Mouse (Mus musculus) CH12.LX (cell line): ENCODE results near the gene Myl4. TPM values are rescaled to one million over a fixed set of nuclear protein-coding genes. Genes with fewer than 3 reads are reported as not detected.
"Not testable (repeated sequence)": the region's sequence is repeated elsewhere in the genome, so short reads cannot be mapped to it uniquely, and the experiment has no call there.

Source experiments
- DNase-seq: peaks from one replicate; pipeline ENCODE4 v3.0.0-alpha.2; 2013; ENCODE audit errors: extremely low read depth
- H3K27ac ChIP-seq: 2 replicates; pipeline ENCODE4 v1.5.1; 2012; ENCODE audit warnings: low read depth, mild to moderate bottlenecking, control low read depth, moderate library complexity; ENCODE audit not compliant: insufficient read depth
- H3K27me3 ChIP-seq: replicated peaks from 2 replicates; pipeline ENCODE3; 2012; ENCODE audit warnings: inconsistent platforms
- H3K36me3 ChIP-seq, 2 experiments: replicated peaks in 1 of 2; 2 replicates each; pipeline versions ENCODE3 to v1.6.1; 2012; ENCODE audit warnings: inconsistent platforms in 1 of 2, low read length in 1 of 2, mild to moderate bottlenecking in 1 of 2, mixed read lengths in 1 of 2, moderate library complexity in 1 of 2; ENCODE audit not compliant: control insufficient read depth in 1 of 2, insufficient read depth in 1 of 2
- H3K4me1 ChIP-seq, 2 experiments: 2 replicates each; pipeline ENCODE4 v1.6.1; 2012; ENCODE audit warnings: inconsistent platforms in 1 of 2, moderate library complexity in 1 of 2; ENCODE audit not compliant: insufficient read depth in 2 of 2, control insufficient read depth in 1 of 2
- H3K4me2 ChIP-seq: 2 replicates; pipeline ENCODE4 v1.6.1; 2012; ENCODE audit warnings: low read depth, mild to moderate bottlenecking, control low read depth; ENCODE audit not compliant: poor library complexity, insufficient read depth, severe bottlenecking
- H3K4me3 ChIP-seq, 3 experiments: fragments of 150-350 bp in 1 of 3; sonication (generic) in 1 of 3; replicated peaks in 1 of 3; 2 replicates each; pipeline versions ENCODE3 to v1.5.1; 2011 to 2012; ENCODE audit warnings: low read depth in 2 of 3, low read length in 2 of 3, mild to moderate bottlenecking in 2 of 3, moderate library complexity in 2 of 3, control low read depth in 1 of 3, improper control_type of control experiment in 1 of 3, inconsistent platforms in 1 of 3, mixed read lengths in 1 of 3; ENCODE audit not compliant: poor library complexity in 1 of 3
- H3K79me2 ChIP-seq: replicated peaks from 2 replicates; pipeline ENCODE4 v1.6.1; 2012; ENCODE audit warnings: mild to moderate bottlenecking, moderate library complexity; ENCODE audit not compliant: control insufficient read depth, poor library complexity, insufficient read depth, severe bottlenecking; ENCODE audit errors: extremely low read depth
- H3K9ac ChIP-seq: 2 replicates; pipeline ENCODE4 v1.6.1; 2012; ENCODE audit warnings: low read depth, mild to moderate bottlenecking, control low read depth, moderate library complexity; ENCODE audit not compliant: insufficient read depth
- H3K9me3 ChIP-seq: replicated peaks from 2 replicates; pipeline ENCODE3; 2012; ENCODE audit warnings: low read length, inconsistent platforms, mixed read lengths
- BHLHE40 ChIP-seq: IDR thresholded peaks from 2 replicates; pipeline ENCODE4 v1.6.1; 2011; ENCODE audit warnings: mild to moderate bottlenecking, low read depth, low read length, improper control_type of control experiment
- CHD1 ChIP-seq: IDR thresholded peaks from 2 replicates; pipeline ENCODE4 v1.6.1; 2012; ENCODE audit warnings: low read depth, low read length, improper control_type of control experiment, inconsistent platforms
- CTCF ChIP-seq, 2 experiments: IDR thresholded peaks in 1 of 2; conservative IDR thresholded peaks in 1 of 2; 2 replicates each; pipeline ENCODE4 v1.5.1; 2011 to 2012; ENCODE audit warnings: low read depth in 2 of 2, low read length in 2 of 2, improper control_type of control experiment in 1 of 2, inconsistent platforms in 1 of 2, mild to moderate bottlenecking in 1 of 2, moderate library complexity in 1 of 2
- ELF1 ChIP-seq: IDR thresholded peaks from 2 replicates; pipeline ENCODE4 v1.6.1; 2014; ENCODE audit warnings: low read depth, mild to moderate bottlenecking, inconsistent platforms, low read length, improper control_type of control experiment
- ETS1 ChIP-seq: conservative IDR thresholded peaks from 2 replicates; pipeline ENCODE4 v1.6.1; 2012; ENCODE audit warnings: low read depth, mild to moderate bottlenecking, inconsistent platforms, low read length, improper control_type of control experiment, moderate library complexity
- HCFC1 ChIP-seq: IDR thresholded peaks from 2 replicates; pipeline ENCODE4 v1.6.1; 2012; ENCODE audit warnings: low read depth, mild to moderate bottlenecking, inconsistent platforms, low read length, improper control_type of control experiment
- IRF4 ChIP-seq: IDR thresholded peaks from 2 replicates; pipeline ENCODE4 v1.6.1; 2014; ENCODE audit warnings: low read depth, mild to moderate bottlenecking, inconsistent platforms, low read length, improper control_type of control experiment
- JUN ChIP-seq: IDR thresholded peaks from 2 replicates; pipeline ENCODE4 v1.6.1; 2011; ENCODE audit warnings: low read depth, mild to moderate bottlenecking, low read length, improper control_type of control experiment, moderate library complexity; ENCODE audit not compliant: insufficient read depth
- JUND ChIP-seq: conservative IDR thresholded peaks from 2 replicates; pipeline ENCODE4 v1.6.1; 2011; ENCODE audit warnings: low read depth, low read length, improper control_type of control experiment
- MAFK ChIP-seq: IDR thresholded peaks from 2 replicates; pipeline ENCODE4 v1.6.1; 2011; ENCODE audit warnings: low read length, improper control_type of control experiment; ENCODE audit not compliant: insufficient replicate concordance
- MAX ChIP-seq: IDR thresholded peaks from 2 replicates; pipeline ENCODE4 v1.6.1; 2011; ENCODE audit warnings: low read length, improper control_type of control experiment
- MAZ ChIP-seq: IDR thresholded peaks from 2 replicates; pipeline ENCODE4 v1.6.1; 2012; ENCODE audit warnings: low read depth, mild to moderate bottlenecking, inconsistent platforms, low read length, improper control_type of control experiment, moderate library complexity
- MEF2A ChIP-seq: IDR thresholded peaks from 2 replicates; pipeline ENCODE4 v1.6.1; 2014; ENCODE audit warnings: low read depth, mild to moderate bottlenecking, inconsistent platforms, low read length, improper control_type of control experiment, borderline replicate concordance
- MYC ChIP-seq: IDR thresholded peaks from 2 replicates; pipeline ENCODE4 v1.6.1; 2011; ENCODE audit warnings: low read depth, mild to moderate bottlenecking, improper control_type of control experiment, low read length
- NELFE ChIP-seq: IDR thresholded peaks from 2 replicates; pipeline ENCODE4 v1.6.1; 2011; ENCODE audit warnings: low read depth, low read length, improper control_type of control experiment
- POLR2A ChIP-seq: IDR thresholded peaks from 2 replicates; pipeline ENCODE4 v1.6.1; 2011; ENCODE audit warnings: low read depth, mild to moderate bottlenecking, improper control_type of control experiment, low read length
- POLR2AphosphoS2 ChIP-seq: IDR thresholded peaks from 2 replicates; pipeline ENCODE4 v1.6.1; 2011; ENCODE audit warnings: low read depth, low read length, improper control_type of control experiment
- SIN3A ChIP-seq: IDR thresholded peaks from 2 replicates; pipeline ENCODE4 v1.6.1; 2012; ENCODE audit warnings: low read length, improper control_type of control experiment, inconsistent platforms
- SMC3 ChIP-seq: IDR thresholded peaks from 2 replicates; pipeline ENCODE4 v1.6.1; 2011; ENCODE audit warnings: low read depth, low read length, improper control_type of control experiment
- TBP ChIP-seq: conservative IDR thresholded peaks from 2 replicates; pipeline ENCODE4 v1.6.1; 2011; ENCODE audit warnings: low read depth, low read length, improper control_type of control experiment
- TCF12 ChIP-seq: IDR thresholded peaks from 2 replicates; pipeline ENCODE4 v1.6.1; 2014; ENCODE audit warnings: low read depth, mild to moderate bottlenecking, inconsistent platforms, low read length, improper control_type of control experiment
- USF1 ChIP-seq: IDR thresholded peaks from 2 replicates; pipeline ENCODE4 v1.6.1; 2014; ENCODE audit warnings: low read depth, mild to moderate bottlenecking, inconsistent platforms, low read length, improper control_type of control experiment
- ZMIZ1 ChIP-seq: IDR thresholded peaks from 2 replicates; pipeline ENCODE4 v1.6.1; 2012; ENCODE audit warnings: low read depth, mild to moderate bottlenecking, inconsistent platforms, low read length, improper control_type of control experiment
- ZNF384 ChIP-seq: IDR thresholded peaks from 2 replicates; pipeline ENCODE4 v1.6.1; 2012; ENCODE audit warnings: low read depth, low read length, improper control_type of control experiment, inconsistent platforms
- dilution Hi-C: fragments of 300-500 bp; cut with MboI; formaldehyde crosslinking; loops from 2 replicates; pipeline ENCODE4 v1.14.3; 2020; ENCODE audit warnings: low sequenced_read_pairs; ENCODE audit not compliant: extremely low pct_unique_long_range_greater_than_20kb, extremely low pct_ligation_motif_present
- in situ Hi-C: fragments of 300-500 bp; cut with MboI; formaldehyde crosslinking; loops from 3 replicates; pipeline ENCODE4 v1.14.3; 2019; ENCODE audit warnings: low sequenced_read_pairs, low pct_ligation_motif_present, low pct_unique_long_range_greater_than_20kb, mixed read lengths
- polyA plus RNA-seq: library from polyadenylated mRNA; unstranded; fragments of >175 nt; gene quantifications from 2 replicates; pipeline ENCODE4 v1.2.1, GENCODE M21; 2012; ENCODE audit warnings: low read depth; ENCODE audit not compliant: insufficient read length
- total RNA-seq, 2 experiments: library from RNA; depleted of rRNA; stranded (reverse); fragments of 300-350 nt in 1 of 2; fragments of >200 nt in 1 of 2; gene quantifications; 2 replicates each; pipeline ENCODE4 v1.2.3; 2012 to 2014

Myl4 gene
- total and polyA plus RNA-seq, 3 experiments, result 39.4 to 83.0 (median 55.9) TPM

DNA sequence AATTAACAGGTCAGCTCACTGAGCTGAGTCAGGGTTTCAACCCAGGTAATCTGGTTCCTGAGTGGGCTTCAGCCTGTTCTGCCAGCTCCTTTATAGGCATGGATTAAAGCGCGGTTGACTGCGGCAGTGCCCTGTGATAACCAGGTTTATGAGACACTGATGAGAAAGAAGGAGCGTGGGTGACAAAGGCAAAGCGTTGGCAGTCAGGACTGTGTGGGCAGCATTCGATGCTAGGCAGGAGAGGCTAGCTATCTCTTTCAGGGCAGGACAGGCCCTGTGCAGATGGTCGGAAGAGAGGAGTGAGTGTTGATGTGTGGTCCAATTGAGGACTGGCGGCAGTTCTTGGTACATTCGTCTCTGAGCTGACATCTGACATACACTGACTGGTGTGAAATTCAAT, 17.3 kb downstream of the Myl4 start:
- Histone ChIP-seq H3K27ac (no peak overlapping the region), H3K79me2 (no peaks in the 10 kb centered on the region), H3K4me1 (peaks cover 0 to 2% of the 10 kb centered on the region in 2 experiments; a peak in 1 of 4 replicates), H3K27me3 (no peaks in the 10 kb centered on the region)
- dilution Hi-C loops, result no loop called here
- no peak for DNase-seq
- TF ChIP-seq ELF1, result no peak
- TF ChIP-seq HCFC1, result no peak
- TF ChIP-seq TCF12, result no peak
- TF ChIP-seq MYC, result no peak
- TF ChIP-seq NELFE, result no peak
- TF ChIP-seq CTCF (conservative IDR thresholded peaks at IDR 0.05 in 1 of 2, IDR thresholded peaks at IDR 0.05 in 1 of 2; ENCODE audit: low read depth in 2 of 2, low read length in 2 of 2), result no peak
- no peak for TF ChIP-seq USF1
- no peak for TF ChIP-seq POLR2AphosphoS2
- TF ChIP-seq MEF2A, result no peak
- TF ChIP-seq MAFK, result no peak
- TF ChIP-seq MAZ, result no peak
- no peak for TF ChIP-seq SMC3
- no peak for TF ChIP-seq MAX
- no peak for TF ChIP-seq ZNF384
- no peak for TF ChIP-seq IRF4
- TF ChIP-seq ZMIZ1, result no peak
- no peak for TF ChIP-seq BHLHE40
- no peak for TF ChIP-seq TBP
- no peak for TF ChIP-seq JUND
- TF ChIP-seq, all 38 proteins: peak for 0
- no peak overlapping the region for H3K4me3 ChIP-seq
- no peaks in the 10 kb centered on the region for H3K36me3 ChIP-seq
- H3K4me2 ChIP-seq, result no peak overlapping the region
- H3K9ac ChIP-seq, result no peak overlapping the region
- in situ Hi-C loops, result no loop called here
- peaks cover 6% of the 10 kb centered on the region for H3K9me3 ChIP-seq

DNA sequence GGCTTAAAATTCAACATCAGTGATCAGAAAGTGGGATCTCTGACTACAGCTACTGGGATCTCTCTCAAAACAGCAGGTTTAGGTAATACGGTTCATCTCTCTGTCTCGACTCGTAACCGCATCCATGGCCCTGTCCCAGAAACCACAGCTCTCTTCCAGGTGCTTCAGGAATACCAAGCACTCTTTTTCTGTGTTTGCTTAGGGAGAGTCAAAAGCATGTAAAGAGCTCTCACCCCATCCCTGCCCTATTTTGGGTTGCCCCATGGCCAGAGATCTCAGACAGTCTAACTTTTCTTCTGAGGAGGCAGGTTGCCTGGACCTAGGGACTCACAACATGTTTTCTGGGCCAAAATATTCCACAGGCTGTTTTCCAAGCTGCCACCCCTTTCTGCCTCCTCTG, 17.9 kb downstream of the Myl4 start:
- H3K4me1 ChIP-seq, result peaks cover 0 to 2% of the 10 kb centered on the region in 2 experiments; a peak in 1 of 4 replicates
- H3K9me3 ChIP-seq, result peaks cover 6% of the 10 kb centered on the region
- TF ChIP-seq ETS1 (no peak), POLR2A (no peak), SMC3 (no peak), CHD1 (no peak), JUN (no peak), JUND (no peak), SIN3A (no peak)
- H3K27ac ChIP-seq, result no peak overlapping the region
- in situ Hi-C loops (no loop called here), dilution Hi-C loops (no loop called here)
- no peak overlapping the region for H3K4me3 ChIP-seq
- no peak for DNase-seq
- H3K27me3 ChIP-seq, result no peaks in the 10 kb centered on the region
- no peaks in the 10 kb centered on the region for H3K36me3 ChIP-seq
- no peaks in the 10 kb centered on the region for H3K79me2 ChIP-seq
- no peak overlapping the region for H3K4me2 ChIP-seq
- H3K9ac ChIP-seq, result no peak overlapping the region

DNA sequence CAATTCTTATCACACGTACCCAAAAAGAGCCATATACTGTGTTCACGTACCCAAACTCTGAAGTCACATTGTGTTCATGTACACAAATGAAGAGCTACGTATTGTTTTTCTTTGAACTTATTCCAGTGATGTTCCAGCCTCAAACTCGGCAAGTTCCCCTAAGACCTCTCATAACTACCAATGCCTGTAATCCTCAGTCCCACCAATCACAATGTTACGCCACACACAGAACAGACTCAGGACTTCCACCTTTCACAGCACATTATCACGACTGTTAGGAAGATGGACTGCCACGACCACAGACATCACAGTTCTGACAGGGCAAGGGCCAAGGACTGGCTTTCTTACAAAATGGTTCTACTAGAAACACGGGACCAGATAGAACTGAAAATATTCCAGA, 20.1 kb downstream of the Myl4 start:
- H3K36me3 ChIP-seq, H3K27ac ChIP-seq, H3K79me2 ChIP-seq, H3K4me3 ChIP-seq, H3K4me2 ChIP-seq, H3K4me1 ChIP-seq, in situ Hi-C loops, H3K27me3 ChIP-seq, DNase-seq, dilution Hi-C loops, H3K9me3 ChIP-seq, H3K9ac ChIP-seq: not testable (repeated sequence)

GRCm38 (mm10) chr11:104571373-104571772, 20.9 kb downstream of the Myl4 start:
- H3K36me3 ChIP-seq, in situ Hi-C loops, H3K79me2 ChIP-seq, H3K27me3 ChIP-seq, H3K4me2 ChIP-seq, H3K9me3 ChIP-seq, H3K27ac ChIP-seq, H3K9ac ChIP-seq, H3K4me3 ChIP-seq, DNase-seq, dilution Hi-C loops, H3K4me1 ChIP-seq: not testable (repeated sequence)
